Mouse (Mus musculus): Measurements from ENCODE around the gene Hpd.

GRCm38 (mm10) chr5:123142161-123143157, 40.1 kb downstream of the Hpd start, which contains the start of gene Setd1b:
- peak; percentile 31 for TF ChIP-seq POLR2A (IDR thresholded peaks at IDR 0.05; ENCODE audit: borderline replicate concordance, extremely low read depth, insufficient read depth, insufficient read length, poor library complexity, severe bottlenecking)
- no peak for TF ChIP-seq CTCF (IDR thresholded peaks at IDR 0.05; ENCODE audit: borderline replicate concordance, extremely low read depth, insufficient read depth, insufficient read length)
